Mouse (Mus musculus) inflammation-experienced regulatory T-cells, adult 16 weeks (primary cell): ENCODE measurements around the gene Olfr467. TPM values are rescaled to one million over a fixed set of nuclear protein-coding genes. Genes with fewer than 3 reads are reported as not detected.

Experiments
- polyA plus RNA-seq: library from polyadenylated mRNA; unstranded; fragments of 100-300 nt; shearing (Covaris generic); gene quantifications from one replicate; pipeline ENCODE4 v1.2.1, GENCODE M21; 2017

Gene Olfr467
- polyA plus RNA-seq = not detected

DNA sequence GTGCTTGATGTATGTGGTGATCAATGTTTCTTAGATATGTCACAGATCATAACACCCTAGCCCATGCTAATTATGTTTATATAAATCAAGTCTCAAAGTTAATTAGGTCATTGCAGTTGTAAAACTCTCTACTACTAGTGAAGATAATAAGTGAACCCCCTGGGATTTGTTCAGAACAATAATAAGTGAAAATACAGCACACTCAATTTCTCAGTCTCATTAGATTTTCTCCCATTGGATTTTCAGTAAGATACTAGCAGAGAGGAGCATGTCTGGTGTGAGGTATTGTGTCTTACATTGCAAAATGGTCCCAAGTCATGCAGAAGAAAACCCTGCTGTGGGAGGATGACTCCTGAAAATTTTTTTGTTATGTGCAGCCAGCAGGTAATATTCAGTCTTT, at the start of gene Olfr467:
Gene Olfr467 (plus strand): TSS at position 301 of the 400 bp plus-strand sequence.

GRCm38 (mm10) chr7:107801108-107801507, 11.0 kb upstream of the Olfr467 start, which contains the start of gene Ovch2:
Ovch2 (minus strand) TSS chr7:107801208.

GRCm38 (mm10) chr7:107825441-107825840, 13.4 kb downstream of the Olfr467 start, which contains the start of gene Olfr469:
Olfr469 (minus strand) TSS chr7:107825541.

GRCm38 (mm10) chr7:107847390-107847789, 35.3 kb downstream of the Olfr467 start, which contains the start of gene Olfr470:
Olfr470 (minus strand) TSS chr7:107847490.

Other genes starting within 250 kb of the Olfr467 start
- gene Olfml1, start 244.8 kb upstream of the Olfr467 start, polyA plus RNA-seq = not detected
- gene Ppfibp2, start 217.1 kb upstream of the Olfr467 start, polyA plus RNA-seq = 2.0 TPM
- gene 5330417H12Rik, start 187.1 kb upstream of the Olfr467 start, polyA plus RNA-seq = not detected
- not detected for gene Cyb5r2, start 54.2 kb upstream of the Olfr467 start, polyA plus RNA-seq
- not detected for gene Ovch2, start 11.1 kb upstream of the Olfr467 start, polyA plus RNA-seq
- gene Olfr469, start 13.3 kb downstream of the Olfr467 start, polyA plus RNA-seq = not detected
- gene Olfr470, start 35.2 kb downstream of the Olfr467 start, polyA plus RNA-seq = not detected
- gene Olfr472, start 85.6 kb downstream of the Olfr467 start, polyA plus RNA-seq = 0.07 TPM
- not detected for gene Olfr473, start 118.2 kb downstream of the Olfr467 start, polyA plus RNA-seq
- gene Olfr474, start 142.4 kb downstream of the Olfr467 start, polyA plus RNA-seq = not detected
- gene Olfr476, start 152.5 kb downstream of the Olfr467 start, polyA plus RNA-seq = not detected
- gene Olfr477, start 174.4 kb downstream of the Olfr467 start, polyA plus RNA-seq = not detected
- not detected for gene Olfr478, start 221.7 kb downstream of the Olfr467 start, polyA plus RNA-seq
- gene Olfr479, start 238.4 kb downstream of the Olfr467 start, polyA plus RNA-seq = not detected